Mouse (Mus musculus) left cerebral cortex, postnatal 14 days (tissue): ENCODE results near the gene Gm38392. TPM values are rescaled to one million over a fixed set of nuclear protein-coding genes. Genes with fewer than 3 reads are reported as not detected.

Experiments used
- DNase-seq, 2 experiments: peaks; one replicate each; pipeline ENCODE4 v3.0.0; 2021 to 2022; ENCODE audit warnings: low spot score in 2 of 2, mixed read lengths in 1 of 2
- intact Hi-C: fragments of 180-260 bp; cut with DNase I; formaldehyde crosslinking; loops from one replicate; pipeline ENCODE4 v1.15.1; 2025
- microRNA-seq, 2 experiments: library from miRNA; unstranded; fragments of <30 nt; microRNA quantifications; one replicate each; pipeline ENCODE4 v1.2.0; 2022
- total RNA-seq, 2 experiments: library from RNA; stranded (reverse); gene quantifications; 2 replicates each; pipeline ENCODE4 v1.2.3; 2021

The Gm38392 gene
- total RNA-seq, 2 experiments from 2014 or later = 0.49 TPM; not detected in 1

- peak in 1 of 2 experiments; percentile 18 for DNase-seq
- intact Hi-C loops = no loop called here
These were observed 80.5 kb downstream of the Gm38392 start for GRCm38 (mm10) chr3:88206500-88206899.

- intact Hi-C loops = no loop called here
- DNase-seq = peak; percentile 42 to 82
These were observed 81.2 kb downstream of the Gm38392 start for GRCm38 (mm10) chr3:88205563-88206491.

GRCm38 (mm10) chr3:88205176-88205562 is 81.8 kb downstream of the Gm38392 start:
- intact Hi-C loops = no loop called here
- DNase-seq = peak in 1 of 2 experiments; percentile 23

GRCm38 (mm10) chr3:88204751-88205150 is 82.3 kb downstream of the Gm38392 start:
- intact Hi-C loops = no loop called here
- peak in 1 of 2 experiments; percentile 34 for DNase-seq

- DNase-seq = no peak
- intact Hi-C loops = no loop called here
These were observed 82.9 kb downstream of the Gm38392 start for GRCm38 (mm10) chr3:88203999-88204700.

- no peak for DNase-seq
- intact Hi-C loops = no loop called here
These were observed 83.6 kb downstream of the Gm38392 start for GRCm38 (mm10) chr3:88203456-88203855.

GRCm38 (mm10) chr3:88202986-88203385 is 84.0 kb downstream of the Gm38392 start:
- intact Hi-C loops = no loop called here
- no peak for DNase-seq

GRCm38 (mm10) chr3:88201640-88202039 is 85.4 kb downstream of the Gm38392 start:
- intact Hi-C loops = no loop called here
- DNase-seq = no peak

- DNase-seq = peak in 1 of 2 experiments; percentile 14
- intact Hi-C loops = no loop called here
These were observed 86.1 kb downstream of the Gm38392 start for GRCm38 (mm10) chr3:88200972-88201330.

GRCm38 (mm10) chr3:88200161-88200971 is 86.6 kb downstream of the Gm38392 start:
- DNase-seq = peak in 1 of 2 experiments; percentile 26
- intact Hi-C loops = no loop called here

- intact Hi-C loops = no loop called here
- DNase-seq = peak in 1 of 2 experiments; percentile 22
These were observed 87.4 kb downstream of the Gm38392 start for GRCm38 (mm10) chr3:88199541-88200110.

GRCm38 (mm10) chr3:88198505-88199020 is 88.4 kb downstream of the Gm38392 start:
- intact Hi-C loops = no loop called here
- peak in 1 of 2 experiments; percentile 10 for DNase-seq

- DNase-seq = no peak
These were observed 89.1 kb downstream of the Gm38392 start for GRCm38 (mm10) chr3:88197741-88198504.

More at GRCm38 (mm10) chr3:88197741-88198504, 89.1 kb downstream of the Gm38392 start:
- intact Hi-C loops = no loop called here

Small RNAs within 50 kb of the gene (microRNA-seq; reads per million reads assigned to microRNA genes)
- gene Gm25641 (0 reads per million in 2 experiments), gene Mir3093 (64.6 to 71.2 reads per million in 2 experiments), gene Mir9-1 (0 reads per million in 2 experiments)

Other genes with a start within 250 kb of the Gm38392 start
- 10 to 100 TPM; 15.5 to 16.5 TPM for gene Gpatch4, start 244.1 kb downstream of the Gm38392 start, total RNA-seq
- 10 to 100 TPM; 60.8 to 64.2 TPM for gene Naxe, start 228.7 kb downstream of the Gm38392 start, total RNA-seq
- not detected for gene Ttc24, start 208.9 kb downstream of the Gm38392 start, total RNA-seq
- gene Iqgap3, start 205.2 kb downstream of the Gm38392 start, total RNA-seq = 1 to 10 TPM in 1 of 2 experiments, under 1 TPM in 1; 0.66 to 1.2 TPM
- gene Mef2d, start 144.8 kb downstream of the Gm38392 start, total RNA-seq = 100 to 1,000 TPM; 196 to 201 TPM
- gene Rhbg, start 32.5 kb downstream of the Gm38392 start, total RNA-seq = under 1 TPM in 1 of 2 experiments, not detected in 1; 0.18 TPM
- 1 to 10 TPM; 2.6 to 3.9 TPM for gene Tsacc, start 9.8 kb upstream of the Gm38392 start, total RNA-seq
- 100 to 1,000 TPM; 163 to 170 TPM for gene Cct3, start 9.9 kb upstream of the Gm38392 start, total RNA-seq
- 10 to 100 TPM; 84.4 to 93.6 TPM for gene Glmp, start 37.8 kb upstream of the Gm38392 start, total RNA-seq
- under 1 TPM; 0.99 TPM for gene Tmem79, start 48.9 kb upstream of the Gm38392 start, total RNA-seq
- 10 to 100 TPM; 69.6 to 72.0 TPM for gene Smg5, start 49.0 kb upstream of the Gm38392 start, total RNA-seq
- gene Paqr6, start 77.4 kb upstream of the Gm38392 start, total RNA-seq = 1 to 10 TPM; 2.5 to 3.3 TPM
- gene Bglap3, start 85.5 kb upstream of the Gm38392 start, total RNA-seq = under 1 TPM in 1 of 2 experiments, not detected in 1; 0.36 TPM
- gene Bglap2, start 91.5 kb upstream of the Gm38392 start, total RNA-seq = 1 to 10 TPM in 1 of 2 experiments, not detected in 1; 1.4 TPM
- gene Bglap, start 97.3 kb upstream of the Gm38392 start, total RNA-seq = 1 to 10 TPM; 1.5 to 1.8 TPM
- gene Pmf1, start 123.1 kb upstream of the Gm38392 start, total RNA-seq = 1 to 10 TPM; 5.7 to 7.8 TPM
- 10 to 100 TPM; 69.6 to 71.3 TPM for gene Slc25a44, start 137.9 kb upstream of the Gm38392 start, total RNA-seq
- gene Sema4a, start 174.0 kb upstream of the Gm38392 start, total RNA-seq = 10 to 100 TPM; 51.3 to 57.7 TPM
- gene Lmna, start 222.7 kb upstream of the Gm38392 start, total RNA-seq = 10 to 100 TPM; 50.0 to 54.2 TPM
- 1 to 10 TPM; 3.3 to 4.2 TPM for gene Mex3a, start 245.2 kb upstream of the Gm38392 start, total RNA-seq